Mouse (Mus musculus): ENCODE results near the gene Ugt1a8. TPM values are rescaled to one million over a fixed set of nuclear protein-coding genes. Genes with fewer than 3 reads are reported as not detected.
"Not testable (repeated sequence)": the region's sequence is repeated elsewhere in the genome, so short reads cannot be mapped to it uniquely, and the experiment has no call there.

Gene Ugt1a8
- total RNA-seq, 2 experiments from 2014 or later = not detected

DNA sequence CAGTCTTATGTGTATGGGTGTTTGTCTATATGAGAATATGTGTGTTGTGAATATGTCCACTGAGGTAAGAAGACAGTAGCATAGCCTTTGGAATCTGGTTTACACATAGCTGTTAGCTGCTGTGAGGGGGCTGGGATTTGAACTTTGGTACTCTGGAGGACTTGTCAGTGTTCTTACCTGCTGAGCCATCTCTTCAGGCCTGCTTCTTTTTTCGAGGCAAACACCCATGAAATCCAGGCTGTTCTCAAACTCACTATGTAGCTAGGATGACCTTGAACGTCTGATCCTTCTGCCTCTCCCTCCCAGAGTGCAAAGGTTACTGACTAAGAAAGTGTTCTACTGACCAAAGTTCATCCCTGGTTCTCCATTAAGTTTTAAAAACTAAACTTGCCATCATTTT lies 18.0 kb downstream of the Ugt1a8 start:
- DNase-seq = no peak
- intact Hi-C loops (cut with DNase I) = no loop called here

DNA sequence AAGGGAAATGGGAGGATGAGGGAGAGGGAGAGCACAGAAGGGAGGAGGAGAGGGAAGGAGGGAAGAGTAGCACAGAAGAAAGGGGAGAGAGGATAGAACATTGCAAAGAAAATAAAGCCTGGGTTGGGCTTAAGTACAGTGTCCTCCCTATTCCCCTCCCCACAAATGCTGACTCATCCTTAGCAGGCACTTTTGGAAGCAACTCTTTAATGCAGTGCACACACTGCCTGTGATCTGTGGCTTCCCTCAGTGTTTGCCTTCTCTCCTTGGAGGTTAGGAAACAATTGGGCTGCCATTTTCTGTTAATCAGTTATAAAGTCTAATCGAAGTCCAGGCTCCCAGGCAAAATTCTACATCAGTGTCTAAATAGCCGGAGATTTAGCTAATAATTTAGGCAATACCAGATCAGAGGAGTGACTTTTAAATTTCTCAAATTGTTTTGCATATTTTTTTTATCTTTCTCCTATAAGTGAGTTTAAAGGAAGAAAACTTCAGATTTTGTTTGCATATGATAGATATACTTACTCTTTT lies 21.5 kb downstream of the Ugt1a8 start:
- intact Hi-C loops (cut with DNase I); DNase-seq: not testable (repeated sequence)

- intact Hi-C loops (cut with DNase I); DNase-seq: not testable (repeated sequence)
These were observed 22.0 kb downstream of the Ugt1a8 start for GRCm38 (mm10) chr1:88109604-88110003.

GRCm38 (mm10) chr1:88112769-88113168 lies 25.2 kb downstream of the Ugt1a8 start:
- DNase-seq; intact Hi-C loops (cut with DNase I): not testable (repeated sequence)

DNA sequence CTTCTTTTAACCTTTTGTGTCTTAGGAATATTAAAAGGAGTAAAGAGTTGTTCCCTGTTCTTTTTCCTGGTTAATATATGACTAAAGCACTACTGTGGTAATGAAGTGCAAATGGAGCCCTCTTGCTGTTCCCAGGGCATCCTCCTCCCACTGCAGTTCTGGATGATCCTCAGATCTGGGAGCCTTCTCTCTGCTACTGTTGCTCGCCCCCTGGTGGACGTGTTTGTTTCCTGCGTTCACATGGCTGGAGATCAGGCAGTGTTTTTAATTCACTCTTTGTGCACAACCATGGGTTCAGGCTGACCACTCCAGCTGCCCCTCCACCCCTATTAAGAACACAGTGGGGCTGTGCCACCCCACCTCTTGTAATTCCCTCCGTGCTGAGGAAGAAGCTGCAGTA lies 32.9 kb downstream of the Ugt1a8 start:
- DNase-seq; intact Hi-C loops (cut with DNase I): not testable (repeated sequence)

GRCm38 (mm10) chr1:88121521-88121920 lies 33.9 kb downstream of the Ugt1a8 start:
- DNase-seq; intact Hi-C loops (cut with DNase I): not testable (repeated sequence)

GRCm38 (mm10) chr1:88125827-88126360 lies 38.3 kb downstream of the Ugt1a8 start:
- intact Hi-C loops (cut with DNase I) = not testable (repeated sequence)

GRCm38 (mm10) chr1:88129091-88129490 lies 41.5 kb downstream of the Ugt1a8 start:
- intact Hi-C loops (cut with DNase I); DNase-seq: not testable (repeated sequence)

More at GRCm38 (mm10) chr1:88125827-88126360, 38.3 kb downstream of the Ugt1a8 start:
- not testable (repeated sequence) for DNase-seq

DNA sequence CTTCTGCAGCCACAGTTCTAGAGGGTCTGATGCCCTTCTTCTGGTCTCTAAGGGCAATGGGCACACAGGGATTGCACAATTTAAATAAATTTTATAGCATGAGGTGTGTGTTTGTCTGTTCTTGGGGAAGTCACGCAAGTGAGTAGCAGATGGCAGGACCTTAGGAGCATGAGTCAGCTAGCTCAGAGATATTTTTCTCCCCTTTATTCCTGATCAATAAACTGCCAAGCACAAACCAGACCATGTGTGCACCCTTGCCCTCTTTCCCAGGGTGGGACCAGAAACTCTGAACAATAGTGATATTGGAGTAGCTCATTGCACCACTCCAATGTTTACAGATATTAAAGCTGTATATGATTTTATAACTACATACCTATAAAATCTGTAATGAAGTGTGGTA lies 42.6 kb downstream of the Ugt1a8 start:
- intact Hi-C loops (cut with DNase I) = not testable (repeated sequence)

GRCm38 (mm10) chr1:88133908-88134456 lies 46.4 kb downstream of the Ugt1a8 start:
- intact Hi-C loops (cut with DNase I) = no loop called here
- DNase-seq = no peak

More for the DNA sequence above, 42.6 kb downstream of the Ugt1a8 start:
- DNase-seq = not testable (repeated sequence)

GRCm38 (mm10) chr1:88134457-88135011 lies 46.9 kb downstream of the Ugt1a8 start, which contains the start of gene Ugt1a6a:
Gene Ugt1a6a, plus strand, starts transcription at chr1:88134809.
- intact Hi-C loops (cut with DNase I) = not testable (repeated sequence)
- DNase-seq = peak; percentile 20 to 22

- DNase-seq; intact Hi-C loops (cut with DNase I): not testable (repeated sequence)
These were observed 47.8 kb downstream of the Ugt1a8 start for GRCm38 (mm10) chr1:88135229-88135904.

- DNase-seq = peak; percentile 27 to 33
- intact Hi-C loops (cut with DNase I) = no loop called here
These were observed 49.0 kb downstream of the Ugt1a8 start for GRCm38 (mm10) chr1:88136646-88137045.

DNA sequence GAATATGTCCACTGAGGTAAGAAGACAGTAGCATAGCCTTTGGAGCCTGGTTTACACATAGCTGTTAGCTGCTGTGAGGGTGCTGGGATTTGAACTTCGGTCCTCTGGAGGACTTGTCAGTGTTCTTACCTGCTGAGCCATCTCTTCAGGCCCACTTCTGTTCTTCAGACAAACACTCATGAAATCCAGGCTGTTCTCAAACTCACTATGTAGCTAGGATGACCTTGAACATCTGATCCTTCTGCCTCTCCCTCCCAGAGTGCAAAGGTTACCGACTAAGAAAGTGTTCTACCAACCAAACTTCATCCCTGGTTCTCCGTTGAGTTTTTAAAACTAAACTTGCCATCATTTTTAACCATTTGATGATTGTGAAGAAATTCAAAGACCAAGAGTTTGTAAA lies 49.7 kb downstream of the Ugt1a8 start:
- intact Hi-C loops (cut with DNase I) = no loop called here
- DNase-seq = no peak

GRCm38 (mm10) chr1:88138145-88138544 lies 50.5 kb downstream of the Ugt1a8 start:
- intact Hi-C loops (cut with DNase I) = no loop called here
- DNase-seq = no peak

DNA sequence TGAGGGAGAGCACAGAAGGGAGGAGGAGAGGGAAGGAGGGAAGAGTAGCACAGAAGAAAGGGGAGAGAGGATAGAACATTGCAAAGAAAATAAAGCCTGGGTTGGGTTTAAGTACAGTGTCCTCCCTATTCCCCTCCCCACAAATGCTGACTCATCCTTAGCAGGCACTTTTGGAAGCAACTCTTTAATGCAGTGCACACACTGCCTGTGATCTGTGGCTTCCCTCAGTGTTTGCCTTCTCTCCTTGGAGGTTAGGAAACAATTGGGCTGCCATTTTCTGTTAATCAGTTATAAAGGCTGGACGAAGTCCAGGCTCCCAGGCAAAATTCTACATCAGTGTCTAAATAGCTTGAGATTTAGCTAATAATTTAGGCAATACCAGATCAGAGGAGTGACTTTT lies 52.9 kb downstream of the Ugt1a8 start:
- DNase-seq; intact Hi-C loops (cut with DNase I): not testable (repeated sequence)

DNA sequence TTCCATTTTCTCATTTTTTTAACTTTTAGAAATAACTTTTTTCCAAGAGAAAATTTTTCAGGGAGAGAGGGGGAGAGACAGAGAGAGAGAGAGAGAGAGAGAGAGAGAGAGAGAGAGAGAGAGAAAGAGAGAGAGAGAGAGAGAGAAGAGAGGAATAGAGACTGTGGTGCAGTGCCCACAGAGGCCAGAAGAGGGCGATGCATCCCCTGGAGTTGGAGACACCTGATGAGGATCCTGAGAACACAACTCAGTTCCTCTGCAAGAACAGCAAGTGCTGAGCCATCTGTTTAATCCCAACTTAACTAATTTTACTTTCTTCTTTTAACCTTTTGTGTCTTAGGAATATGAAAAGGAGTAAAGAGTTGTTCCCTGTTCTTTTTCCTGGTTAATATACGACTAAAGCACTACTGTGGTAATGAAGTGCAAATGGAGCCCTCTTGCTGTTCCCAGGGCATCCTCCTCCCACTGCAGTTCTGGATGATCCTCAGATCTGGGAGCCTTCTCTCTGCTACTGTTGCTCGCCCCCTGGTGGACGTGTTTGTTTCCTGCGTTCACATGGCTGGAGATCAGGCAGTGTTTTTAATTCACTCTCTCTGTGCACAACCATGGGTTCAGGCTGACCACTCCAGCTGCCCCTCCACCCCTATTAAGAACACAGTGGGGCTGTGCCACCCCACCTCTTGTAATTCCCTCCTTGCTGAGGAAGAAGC lies 56.5 kb downstream of the Ugt1a8 start:
- DNase-seq = peak in 1 of 2 experiments; percentile 52
- intact Hi-C loops (cut with DNase I) = not testable (repeated sequence)

- intact Hi-C loops (cut with DNase I); DNase-seq: not testable (repeated sequence)
These were observed 57.7 kb downstream of the Ugt1a8 start for GRCm38 (mm10) chr1:88145278-88145677.

GRCm38 (mm10) chr1:88150133-88150532 lies 62.5 kb downstream of the Ugt1a8 start:
- intact Hi-C loops (cut with DNase I) = loop anchor here (5.0 kb wide), 1 partner anchor 127 kb away; the partner anchor contains the start of genes Hjurp and Trpm8
- not testable (repeated sequence) for DNase-seq

GRCm38 (mm10) chr1:88158430-88158829 lies 70.8 kb downstream of the Ugt1a8 start:
- DNase-seq = no peak
- intact Hi-C loops (cut with DNase I) = no loop called here

Measured in heart, postnatal 10 days (tissue).